Mouse (Mus musculus): Measurements from ENCODE around the gene Aagab.

DNA sequence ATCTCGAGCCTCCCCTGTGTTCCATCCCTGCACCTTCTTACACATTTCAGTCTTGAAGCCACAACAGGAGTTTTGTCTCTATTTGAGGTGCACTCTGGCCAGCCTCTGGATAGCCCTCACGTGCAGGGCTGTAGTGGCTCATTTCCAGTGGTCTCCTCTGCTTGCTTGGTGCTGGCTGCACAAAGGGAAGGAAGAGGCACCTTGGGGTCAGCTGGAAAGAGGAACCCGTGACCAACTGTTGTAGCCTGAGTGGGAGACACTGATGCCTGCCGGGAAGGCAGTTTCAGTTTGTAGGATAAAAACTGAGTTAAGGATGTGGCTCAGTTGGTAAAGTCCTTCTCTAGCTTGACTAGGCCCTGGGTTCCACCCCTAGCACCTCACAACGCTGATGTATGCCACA is 9.5 kb downstream of the Aagab start:
- TF ChIP-seq CTCF (IDR thresholded peaks at IDR 0.05; ENCODE audit: borderline replicate concordance, control insufficient read depth, extremely low read depth, insufficient read depth, low read length, poor library complexity): no peak
- no peak for TF ChIP-seq POLR2A (IDR thresholded peaks at IDR 0.05; ENCODE audit: control insufficient read depth, extremely low read depth, insufficient read depth, low read length, poor library complexity)
